Comparison of ENCODE assay signal across 13 mouse cellular contexts in the genomic region with DNA sequence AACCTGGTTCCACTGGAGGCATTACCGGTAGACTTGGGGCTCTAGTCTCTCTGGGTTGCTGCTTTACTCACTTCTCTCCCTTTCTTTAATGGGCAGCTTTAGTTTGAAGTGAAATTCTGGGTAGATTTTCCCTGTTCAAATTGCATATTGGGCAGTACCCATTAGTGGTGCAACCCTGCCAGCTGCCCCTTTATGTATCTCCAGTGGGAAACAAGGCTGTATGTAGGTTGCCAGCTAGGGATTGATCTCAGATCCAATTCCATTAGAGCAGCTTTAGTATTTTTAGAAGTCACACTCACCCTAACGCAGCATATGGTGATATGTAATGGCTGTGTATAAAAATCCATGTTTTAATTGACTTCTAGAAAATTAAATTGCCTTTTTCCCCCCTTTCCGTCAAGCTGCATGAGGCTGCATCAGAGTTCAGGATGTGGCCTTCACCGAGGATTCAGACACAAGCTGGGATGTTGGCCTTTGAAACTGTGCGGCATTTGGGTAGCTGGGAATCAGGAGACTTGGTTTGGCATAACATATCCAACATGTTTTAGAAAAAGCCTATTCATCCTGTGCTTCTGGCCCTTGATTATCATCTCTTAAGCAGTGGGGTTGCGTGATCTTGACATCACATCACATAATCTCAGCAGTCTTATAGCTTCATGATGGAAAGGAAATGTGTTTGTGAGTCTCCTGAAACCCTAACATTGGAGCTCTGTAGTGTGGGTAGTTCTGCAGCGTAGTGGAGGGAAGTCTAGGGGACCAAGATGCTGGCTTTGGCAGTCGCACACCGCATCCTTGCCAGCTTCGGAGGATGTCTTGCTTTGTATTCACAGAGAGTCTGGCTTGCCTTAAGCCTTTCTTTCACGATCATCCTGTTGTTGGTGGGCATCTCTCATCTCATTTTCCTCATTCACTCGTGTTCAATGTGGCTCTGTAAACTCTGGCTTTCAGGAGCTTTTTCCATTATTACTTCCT. TPM values are rescaled to one million over a fixed set of nuclear protein-coding genes. Genes with fewer than 3 reads are reported as not detected.
DNase-seq lines count a peak whose midpoint lies in the region; ATAC-seq lines count a peak whose summit lies in the region.
"Had no signal": no experiment of that assay in that cellular context is flagged by ENCODE, and none has a peak within 500 bp of the region (broad histone marks: within the 10 kb centered on the region; RNA-seq: fewer than 3 reads in every experiment).

No protein-coding gene starts in this region.

- H3K4me2 ChIP-seq in neural tube, embryonic 13.5 days = no peak overlapping the region
- no peak overlapping the region for H3K4me2 ChIP-seq in heart, embryonic 12.5 days
- H3K4me2 ChIP-seq: liver, embryonic 13.5 days had no signal

- 0 out of 2 replicates have a peak overlapping the region, but pooled peaks have one; percentile 2 for H3K27ac ChIP-seq in neural tube, embryonic 13.5 days (replicated peaks)
- no peak overlapping the region for H3K27ac ChIP-seq in heart, embryonic 12.5 days (ENCODE audit: poor library complexity, severe bottlenecking)
- H3K27ac ChIP-seq: liver, embryonic 13.5 days had no signal

- no peaks in the 10 kb centered on the region for H3K9me3 ChIP-seq in neural tube, embryonic 13.5 days
- no peaks in the 10 kb centered on the region for H3K9me3 ChIP-seq in heart, embryonic 12.5 days (replicated peaks)
- H3K9me3 ChIP-seq: liver, embryonic 13.5 days had no signal

- DNase-seq in neural tube, embryonic 10.5 days (ENCODE audit: extremely low spot score, low spot score) = no peak
- peak; percentile 31 to 49 for DNase-seq in frontal cortex, postnatal 10 days (ENCODE audit: low spot score in 2 of 2)
- peak; percentile 61 to 93 for DNase-seq in left cerebral cortex, postnatal 25 days (ENCODE audit: low spot score in 2 of 2)
- DNase-seq in urinary bladder, postnatal 36 days (ENCODE audit: low spot score in 2 of 2) = no peak
- DNase-seq in yolk sac, embryonic 10.5 days (ENCODE audit: low spot score) = no peak
- DNase-seq: heart, postnatal 36 days; kidney, postnatal 25 days; liver, embryonic 13.5 days; thymus, adult 18-20 months had no signal

- intact Hi-C loops in left cerebral cortex, postnatal 25 days (cut with DNase I) = no loop called here

- H3K9ac ChIP-seq in neural tube, embryonic 13.5 days = no peak overlapping the region
- H3K9ac ChIP-seq in heart, embryonic 12.5 days = no peak overlapping the region
- H3K9ac ChIP-seq: liver, embryonic 13.5 days had no signal

- WGBS in neural tube, embryonic 13.5 days = 78% methylated on average over 12 of the region's 12 CpGs
- 82% methylated on average over 12 of the region's 12 CpGs for WGBS in heart, embryonic 12.5 days

- H3K27me3 ChIP-seq in neural tube, embryonic 13.5 days = no peaks in the 10 kb centered on the region
- no peaks in the 10 kb centered on the region for H3K27me3 ChIP-seq in heart, embryonic 12.5 days (replicated peaks)
- H3K27me3 ChIP-seq: liver, embryonic 13.5 days had no signal

- H3K4me1 ChIP-seq in neural tube, embryonic 13.5 days (replicated peaks) = peaks cover 37% of the 10 kb centered on the region
- H3K4me1 ChIP-seq in heart, embryonic 12.5 days (replicated peaks) = no peaks in the 10 kb centered on the region
- H3K4me1 ChIP-seq: liver, embryonic 13.5 days had no signal

- no peak overlapping the region for H3K4me3 ChIP-seq in neural tube, embryonic 13.5 days
- no peak overlapping the region for H3K4me3 ChIP-seq in heart, embryonic 12.5 days
- H3K4me3 ChIP-seq: liver, embryonic 13.5 days had no signal

- ATAC-seq in neural tube, embryonic 13.5 days (ENCODE audit: low read depth) = no peak
- no peak for ATAC-seq in megakaryocyte progenitor cell, adult 5-6 weeks (replicated peaks; ENCODE audit: poor library complexity)
- no peak for ATAC-seq in heart, embryonic 12.5 days (ENCODE audit: insufficient number of reproducible peaks, low FRiP score)

- no peaks in the 10 kb centered on the region for H3K36me3 ChIP-seq in neural tube, embryonic 13.5 days
- no peaks in the 10 kb centered on the region for H3K36me3 ChIP-seq in heart, embryonic 12.5 days
- H3K36me3 ChIP-seq: liver, embryonic 13.5 days had no signal

RNA-seq across cellular contexts. Expression of gene Sh3gl2, which starts 56.0 kb away (rescaled TPM):
- 66.7 and 68.1 TPM in 2 replicates for polyA plus RNA-seq in neural tube, embryonic 13.5 days (2015; fragmentation: Nextera tagmentation; extraction: Ambion mirVana)
- total RNA-seq in left cerebral cortex, postnatal 25 days (2021) = 100 to 1,000 TPM; 275 to 288 TPM
- total RNA-seq in megakaryocyte progenitor cell, adult 5-6 weeks (2015) = not detected in 2 replicates
- total RNA-seq in megakaryocyte progenitor cell, adult 5-6 weeks (2017) = not detected in 2 replicates
- polyA plus RNA-seq in heart, embryonic 12.5 days (2016; fragmentation: Nextera tagmentation; extraction: Ambion mirVana) = 0.31 and 0.65 TPM in 2 replicates
- total RNA-seq: megakaryocyte-erythroid progenitor cell, adult 5-6 weeks had no signal

Comparison
In these comparisons a context has a peak if more than half of its experiments do, and no peak if none do; other contexts are left out.
1. DNase-seq: peak in frontal cortex, postnatal 10 days (2 of 2) and left cerebral cortex, postnatal 25 days (2 of 2); none in neural tube, embryonic 10.5 days (single experiment), urinary bladder, postnatal 36 days (0 of 2) and yolk sac, embryonic 10.5 days (single experiment).
2. RNA of gene Sh3gl2, which starts 56.0 kb away (total RNA-seq): 275 to 288 TPM in left cerebral cortex, postnatal 25 days; not detected in megakaryocyte progenitor cell, adult 5-6 weeks; every median in the first group is over 100 times any median in the second.